Mouse (Mus musculus): ENCODE data around the gene Snrpa.

GRCm38 (mm10) chr7:27156005-27156404 lies 40.1 kb downstream of the Snrpa start:
- no peak for TF ChIP-seq POLR2A (IDR thresholded peaks at IDR 0.05; ENCODE audit: control insufficient read depth, low read depth, low read length)
- no peak for TF ChIP-seq CTCF (IDR thresholded peaks at IDR 0.05; ENCODE audit: control insufficient read depth, insufficient read depth, insufficient replicate concordance, low read depth, low read length)
